Mouse (Mus musculus): Measurements from ENCODE around the gene Olfr69. TPM values are rescaled to one million over a fixed set of nuclear protein-coding genes. Genes with fewer than 3 reads are reported as not detected.
"Not testable (repeated sequence)": the region's sequence is repeated elsewhere in the genome, so short reads cannot be mapped to it uniquely, and the experiment has no call there.

Olfr69 gene
- polyA plus RNA-seq, 1 experiment from 2014 or later = 0.26 TPM

GRCm38 (mm10) chr7:103762212-103762611 is 9.2 kb downstream of the Olfr69 start:
- not testable (repeated sequence) for H3K36me3 ChIP-seq (ENCODE audit: control insufficient read depth, insufficient read depth, low read length); H3K9ac ChIP-seq (ENCODE audit: low read depth, low read length); DNase-seq (ENCODE audit: low spot score); ATAC-seq (ENCODE audit: low read depth); H3K4me1 ChIP-seq (ENCODE audit: control insufficient read depth, insufficient read depth, low read length); H3K4me3 ChIP-seq (ENCODE audit: low read depth, low read length); H3K9me3 ChIP-seq (ENCODE audit: control insufficient read depth, low read length); H3K27ac ChIP-seq (replicated peaks; ENCODE audit: low read depth, low read length); H3K4me2 ChIP-seq (ENCODE audit: low read depth, low read length); H3K27me3 ChIP-seq (replicated peaks; ENCODE audit: control insufficient read depth, insufficient read depth, low read length)
- WGBS = 84% methylated on average over 6 of the region's 6 CpGs

DNA sequence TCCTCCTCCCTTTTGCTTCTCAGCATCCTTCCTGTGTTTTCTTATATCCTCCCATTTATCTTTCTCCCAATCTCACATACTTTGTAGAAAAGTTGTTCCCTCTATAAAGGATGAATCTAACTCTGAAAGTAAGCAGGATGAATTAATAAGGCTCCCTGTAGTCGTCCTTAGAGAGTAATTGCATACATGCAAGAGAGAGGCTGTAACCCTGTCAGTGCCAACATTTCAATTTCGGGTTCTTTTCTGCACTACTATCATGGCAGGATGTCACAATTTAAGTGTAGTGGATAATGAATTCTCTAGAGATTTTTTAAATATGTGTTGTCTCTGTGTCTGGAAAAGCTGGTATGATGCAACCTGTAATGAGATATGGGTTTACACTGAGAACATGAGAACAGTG is 14.2 kb downstream of the Olfr69 start, which contains the start of gene Olfr630:
Olfr630 (minus strand) TSS at position 101 of the 400 bp plus-strand sequence.
- H3K27me3 ChIP-seq (replicated peaks; ENCODE audit: control insufficient read depth, insufficient read depth, low read length) = no peaks in the 10 kb centered on the region
- H3K9ac ChIP-seq (ENCODE audit: low read depth, low read length) = no peak within 1 kb of the TSS
- no peaks in the 10 kb centered on the region for H3K9me3 ChIP-seq (ENCODE audit: control insufficient read depth, low read length)
- no peaks in the 10 kb centered on the region for H3K4me1 ChIP-seq (ENCODE audit: control insufficient read depth, insufficient read depth, low read length)
- DNase-seq (ENCODE audit: low spot score) = no peak
- no peak within 1 kb of the TSS for H3K27ac ChIP-seq (replicated peaks; ENCODE audit: low read depth, low read length)
- ATAC-seq (ENCODE audit: low read depth) = no peak
- H3K36me3 ChIP-seq (ENCODE audit: control insufficient read depth, insufficient read depth, low read length) = no peaks in the 10 kb centered on the region
- H3K4me3 ChIP-seq (ENCODE audit: low read depth, low read length) = no peak within 1 kb of the TSS
- no peak within 1 kb of the TSS for H3K4me2 ChIP-seq (ENCODE audit: low read depth, low read length)
- WGBS = 39% methylated on average over 2 of the region's 2 CpGs

GRCm38 (mm10) chr7:103744843-103745242 is 26.6 kb downstream of the Olfr69 start, which contains the start of gene Olfr629:
Gene Olfr629, minus strand, starts transcription at chr7:103744943.
- WGBS = 75% methylated on average over 2 of the region's 2 CpGs
- no peak within 1 kb of the TSS for H3K4me3 ChIP-seq (ENCODE audit: low read depth, low read length)
- no peak for ATAC-seq (ENCODE audit: low read depth)

GRCm38 (mm10) chr7:103730074-103730473 is 41.3 kb downstream of the Olfr69 start, which contains the start of gene Olfr628:
Gene Olfr628, plus strand, starts transcription at chr7:103730374.
- Histone ChIP-seq H3K9ac (ENCODE audit: low read depth, low read length) (no peak within 1 kb of the TSS), H3K27me3 (replicated peaks; ENCODE audit: control insufficient read depth, insufficient read depth, low read length) (no peaks in the 10 kb centered on the region), H3K27ac (replicated peaks; ENCODE audit: low read depth, low read length) (no peak within 1 kb of the TSS), H3K4me1 (ENCODE audit: control insufficient read depth, insufficient read depth, low read length) (no peaks in the 10 kb centered on the region), H3K9me3 (ENCODE audit: control insufficient read depth, low read length) (no peaks in the 10 kb centered on the region), H3K4me3 (ENCODE audit: low read depth, low read length) (no peak within 1 kb of the TSS), H3K4me2 (ENCODE audit: low read depth, low read length) (no peak within 1 kb of the TSS), H3K36me3 (ENCODE audit: control insufficient read depth, insufficient read depth, low read length) (no peaks in the 10 kb centered on the region)
- 84% methylated on average over 1 of the region's 1 CpGs for WGBS
- ATAC-seq (ENCODE audit: low read depth) (no peak), DNase-seq (ENCODE audit: low spot score) (no peak)

More at GRCm38 (mm10) chr7:103744843-103745242, 26.6 kb downstream of the Olfr69 start, which contains the start of gene Olfr629:
- H3K27ac ChIP-seq (replicated peaks; ENCODE audit: low read depth, low read length) = no peak within 1 kb of the TSS
- no peak within 1 kb of the TSS for H3K9ac ChIP-seq (ENCODE audit: low read depth, low read length)
- H3K36me3 ChIP-seq (ENCODE audit: control insufficient read depth, insufficient read depth, low read length) = no peaks in the 10 kb centered on the region
- H3K9me3 ChIP-seq (ENCODE audit: control insufficient read depth, low read length) = 0 out of 2 replicates have a peak, but pooled peaks cover 4% of the 10 kb centered on the region
- no peaks in the 10 kb centered on the region for H3K4me1 ChIP-seq (ENCODE audit: control insufficient read depth, insufficient read depth, low read length)
- no peak for DNase-seq (ENCODE audit: low spot score)
- no peak within 1 kb of the TSS for H3K4me2 ChIP-seq (ENCODE audit: low read depth, low read length)
- no peaks in the 10 kb centered on the region for H3K27me3 ChIP-seq (replicated peaks; ENCODE audit: control insufficient read depth, insufficient read depth, low read length)

DNA sequence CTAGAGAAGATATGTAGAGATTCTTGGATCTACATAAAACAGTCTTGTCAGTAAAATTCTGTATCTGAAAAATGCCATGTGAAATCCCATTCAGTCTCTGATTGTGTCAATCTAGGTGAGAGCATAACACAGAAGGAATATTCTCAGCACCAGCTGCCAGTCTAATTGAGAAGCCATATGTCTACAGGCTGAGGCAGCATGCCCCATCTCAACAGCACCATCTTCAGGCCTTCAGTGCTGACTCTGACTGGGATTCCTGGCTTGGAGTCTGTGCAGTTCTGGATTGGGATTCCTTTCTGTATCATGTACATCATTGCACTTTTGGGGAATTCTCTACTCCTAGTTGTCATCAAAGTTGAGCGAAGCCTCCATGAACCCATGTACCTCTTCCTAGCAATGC is 55.0 kb downstream of the Olfr69 start:
- ATAC-seq (ENCODE audit: low read depth); H3K4me3 ChIP-seq (ENCODE audit: low read depth, low read length); H3K27me3 ChIP-seq (replicated peaks; ENCODE audit: control insufficient read depth, insufficient read depth, low read length); H3K36me3 ChIP-seq (ENCODE audit: control insufficient read depth, insufficient read depth, low read length); H3K4me1 ChIP-seq (ENCODE audit: control insufficient read depth, insufficient read depth, low read length); DNase-seq (ENCODE audit: low spot score); H3K4me2 ChIP-seq (ENCODE audit: low read depth, low read length); H3K9me3 ChIP-seq (ENCODE audit: control insufficient read depth, low read length); H3K9ac ChIP-seq (ENCODE audit: low read depth, low read length); H3K27ac ChIP-seq (replicated peaks; ENCODE audit: low read depth, low read length): not testable (repeated sequence)
- 93% methylated on average over 1 of the region's 1 CpGs for WGBS

Other genes with a start within 250 kb of the Olfr69 start
- not detected in 2 replicates for gene Olfr612, start 228.9 kb downstream of the Olfr69 start, polyA plus RNA-seq (2014; fragmentation: Nextera tagmentation; extraction: Ambion mirVana)
- gene Olfr613, start 223.5 kb downstream of the Olfr69 start, polyA plus RNA-seq (2014; fragmentation: Nextera tagmentation; extraction: Ambion mirVana) = not detected in 2 replicates
- gene Olfr615, start 215.5 kb downstream of the Olfr69 start, polyA plus RNA-seq (2014; fragmentation: Nextera tagmentation; extraction: Ambion mirVana) = 0.06 and 0.14 TPM in 2 replicates
- not detected in 2 replicates for gene Olfr616, start 202.5 kb downstream of the Olfr69 start, polyA plus RNA-seq (2014; fragmentation: Nextera tagmentation; extraction: Ambion mirVana)
- gene Olfr617, start 198.5 kb downstream of the Olfr69 start, polyA plus RNA-seq (2014; fragmentation: Nextera tagmentation; extraction: Ambion mirVana) = not detected in 2 replicates
- not detected in 2 replicates for gene Olfr618, start 181.5 kb downstream of the Olfr69 start, polyA plus RNA-seq (2014; fragmentation: Nextera tagmentation; extraction: Ambion mirVana)
- not detected in 2 replicates for gene Olfr619, start 171.0 kb downstream of the Olfr69 start, polyA plus RNA-seq (2014; fragmentation: Nextera tagmentation; extraction: Ambion mirVana)
- gene Olfr620, start 159.1 kb downstream of the Olfr69 start, polyA plus RNA-seq (2014; fragmentation: Nextera tagmentation; extraction: Ambion mirVana) = not detected in 2 replicates
- 0.12 and 0.13 TPM in 2 replicates for gene Olfr622, start 128.9 kb downstream of the Olfr69 start, polyA plus RNA-seq (2014; fragmentation: Nextera tagmentation; extraction: Ambion mirVana)
- gene Olfr623, start 107.9 kb downstream of the Olfr69 start, polyA plus RNA-seq (2014; fragmentation: Nextera tagmentation; extraction: Ambion mirVana) = not detected in 2 replicates
- 0.04 and 0.06 TPM in 2 replicates for gene Olfr624, start 100.4 kb downstream of the Olfr69 start, polyA plus RNA-seq (2014; fragmentation: Nextera tagmentation; extraction: Ambion mirVana)
- gene Olfr625-ps1, start 88.9 kb downstream of the Olfr69 start, polyA plus RNA-seq (2014; fragmentation: Nextera tagmentation; extraction: Ambion mirVana) = not detected in 2 replicates
- gene Olfr243, start 56.9 kb downstream of the Olfr69 start, polyA plus RNA-seq (2014; fragmentation: Nextera tagmentation; extraction: Ambion mirVana) = not detected in 2 replicates
- gene Olfr628, start 41.2 kb downstream of the Olfr69 start, polyA plus RNA-seq (2014; fragmentation: Nextera tagmentation; extraction: Ambion mirVana) = 0.14 TPM in 1 of 2 replicates, not detected in the other
- not detected in 2 replicates for gene Olfr629, start 26.7 kb downstream of the Olfr69 start, polyA plus RNA-seq (2014; fragmentation: Nextera tagmentation; extraction: Ambion mirVana)
- gene Olfr630, start 14.3 kb downstream of the Olfr69 start, polyA plus RNA-seq (2014; fragmentation: Nextera tagmentation; extraction: Ambion mirVana) = 0.07 TPM in 1 of 2 replicates, not detected in the other
- not detected in 2 replicates for gene Olfr68, start 8.1 kb upstream of the Olfr69 start, polyA plus RNA-seq (2014; fragmentation: Nextera tagmentation; extraction: Ambion mirVana)
- not detected in 2 replicates for gene Olfr67, start 20.2 kb upstream of the Olfr69 start, polyA plus RNA-seq (2014; fragmentation: Nextera tagmentation; extraction: Ambion mirVana)
- gene Hbb-bt, start 42.4 kb upstream of the Olfr69 start, polyA plus RNA-seq (2014; fragmentation: Nextera tagmentation; extraction: Ambion mirVana) = 4,240 and 4,969 TPM in 2 replicates
- 10,123 and 13,531 TPM in 2 replicates for gene Hbb-bs, start 56.5 kb upstream of the Olfr69 start, polyA plus RNA-seq (2014; fragmentation: Nextera tagmentation; extraction: Ambion mirVana)
- gene Hbb-bh2, start 68.9 kb upstream of the Olfr69 start, polyA plus RNA-seq (2014; fragmentation: Nextera tagmentation; extraction: Ambion mirVana) = not detected in 2 replicates
- gene Hbb-bh1, start 71.6 kb upstream of the Olfr69 start, polyA plus RNA-seq (2014; fragmentation: Nextera tagmentation; extraction: Ambion mirVana) = 3.6 and 8.0 TPM in 2 replicates
- gene Hbb-y, start 81.6 kb upstream of the Olfr69 start, polyA plus RNA-seq (2014; fragmentation: Nextera tagmentation; extraction: Ambion mirVana) = 391 and 1,497 TPM in 2 replicates
- not detected in 2 replicates for gene Olfr66, start 114.7 kb upstream of the Olfr69 start, polyA plus RNA-seq (2014; fragmentation: Nextera tagmentation; extraction: Ambion mirVana)
- gene Olfr64, start 122.9 kb upstream of the Olfr69 start, polyA plus RNA-seq (2014; fragmentation: Nextera tagmentation; extraction: Ambion mirVana) = not detected in 2 replicates
- gene Olfr65, start 131.9 kb upstream of the Olfr69 start, polyA plus RNA-seq (2014; fragmentation: Nextera tagmentation; extraction: Ambion mirVana) = 0.13 and 0.35 TPM in 2 replicates
- gene Olfr631, start 157.2 kb upstream of the Olfr69 start, polyA plus RNA-seq (2014; fragmentation: Nextera tagmentation; extraction: Ambion mirVana) = not detected in 2 replicates
- gene Olfr632, start 162.8 kb upstream of the Olfr69 start, polyA plus RNA-seq (2014; fragmentation: Nextera tagmentation; extraction: Ambion mirVana) = not detected in 2 replicates
- gene Olfr633, start 172.8 kb upstream of the Olfr69 start, polyA plus RNA-seq (2014; fragmentation: Nextera tagmentation; extraction: Ambion mirVana) = not detected in 2 replicates
- not detected in 2 replicates for gene Olfr635, start 199.6 kb upstream of the Olfr69 start, polyA plus RNA-seq (2014; fragmentation: Nextera tagmentation; extraction: Ambion mirVana)
- gene Olfr638, start 227.2 kb upstream of the Olfr69 start, polyA plus RNA-seq (2014; fragmentation: Nextera tagmentation; extraction: Ambion mirVana) = not detected in 2 replicates
- not detected in 2 replicates for gene Olfr639, start 245.7 kb upstream of the Olfr69 start, polyA plus RNA-seq (2014; fragmentation: Nextera tagmentation; extraction: Ambion mirVana)

Data from embryonic facial prominence, embryonic 14.5 days (tissue).